In genomic region chr12:108959639-108960219, GRCm38 (mm10) we compare ENCODE assay signal across 10 mouse cellular contexts.
DNase-seq lines count a peak whose midpoint lies in the region; ATAC-seq and TF ChIP-seq lines count a peak whose summit lies in the region.
"Had no signal": no experiment of that assay in that cellular context is flagged by ENCODE, and none has a peak within 500 bp of the region (broad histone marks: within the 10 kb centered on the region; RNA-seq: fewer than 3 reads in every experiment).

No protein-coding gene starts in this region.

- no peak for TF ChIP-seq EP300 in liver, postnatal 0 days (IDR thresholded peaks at IDR 0.05; ENCODE audit: low read depth)

- no peak overlapping the region for H3K4me3 ChIP-seq in liver, embryonic 12.5 days
- no peak overlapping the region for H3K4me3 ChIP-seq in liver, postnatal 0 days (ENCODE audit: low read depth, low read length)
- peak overlapping the region; percentile 33 for H3K4me3 ChIP-seq in forebrain, embryonic 16.5 days (replicated peaks; ENCODE audit: low read length)
- H3K4me3 ChIP-seq in olfactory bulb, adult 2 months (ENCODE audit: insufficient read depth, low read depth, low read length): peak overlapping the region; percentile 24; the same call in 1 of the 2 replicates

- 51% methylated on average over 12 of the region's 12 CpGs for WGBS in liver, embryonic 12.5 days (ENCODE audit: insufficient replicate concordance)
- 62% methylated on average over 12 of the region's 12 CpGs for WGBS in liver, postnatal 0 days (ENCODE audit: insufficient replicate concordance)
- 7% methylated on average over 12 of the region's 12 CpGs for WGBS in forebrain, embryonic 16.5 days
- 42% methylated on average over 12 of the region's 12 CpGs for WGBS in olfactory bulb, adult 2 months

- no peaks in the 10 kb centered on the region for H3K36me3 ChIP-seq in liver, embryonic 12.5 days
- H3K36me3 ChIP-seq in liver, postnatal 0 days (replicated peaks; ENCODE audit: insufficient read depth, low read length): no peaks in the 10 kb centered on the region
- no peaks in the 10 kb centered on the region for H3K36me3 ChIP-seq in forebrain, embryonic 16.5 days (ENCODE audit: control insufficient read depth, insufficient read depth)

- TF ChIP-seq CTCF in liver, postnatal 0 days (IDR thresholded peaks at IDR 0.05; ENCODE audit: low read depth): no peak
- TF ChIP-seq CTCF in olfactory bulb, adult 2 months (IDR thresholded peaks at IDR 0.05; ENCODE audit: insufficient read depth, low read depth, low read length): no peak

- DNase-seq in liver, postnatal 0 days: no peak
- DNase-seq in kidney, postnatal 14 days: peak; percentile 27
- no peak for DNase-seq in right cerebral cortex, adult 18-20 months
- DNase-seq in right cerebral cortex, postnatal 14 days: no peak
- no peak for DNase-seq in right cerebral cortex, postnatal 36 days (ENCODE audit: low spot score in 2 of 2)
- DNase-seq: spleen, adult 18-20 months had no signal

- H3K9me3 ChIP-seq in liver, embryonic 12.5 days (replicated peaks): no peaks in the 10 kb centered on the region
- H3K9me3 ChIP-seq in liver, postnatal 0 days (ENCODE audit: low read length): no peaks in the 10 kb centered on the region
- no peaks in the 10 kb centered on the region for H3K9me3 ChIP-seq in forebrain, embryonic 16.5 days (ENCODE audit: control insufficient read depth, low read length)

- no peak overlapping the region for H3K27ac ChIP-seq in liver, embryonic 12.5 days
- no peak overlapping the region for H3K27ac ChIP-seq in liver, postnatal 0 days (ENCODE audit: low read depth)
- peak overlapping the region; percentile 41; the same call in 1 of the 2 replicates for H3K27ac ChIP-seq in forebrain, embryonic 16.5 days (ENCODE audit: low read length)
- H3K27ac ChIP-seq in olfactory bulb, adult 2 months (ENCODE audit: insufficient read depth, low read depth, low read length): no peak overlapping the region
- H3K27ac ChIP-seq: liver, embryonic 14.5 days had no signal

- no peak for ATAC-seq in liver, embryonic 12.5 days
- ATAC-seq in liver, postnatal 0 days: no peak
- peak; percentile 57 for ATAC-seq in forebrain, embryonic 16.5 days

- peaks cover 14% of the 10 kb centered on the region for H3K4me1 ChIP-seq in liver, embryonic 12.5 days
- H3K4me1 ChIP-seq in liver, postnatal 0 days (ENCODE audit: insufficient read depth): no peaks in the 10 kb centered on the region
- peaks cover 41% of the 10 kb centered on the region for H3K4me1 ChIP-seq in forebrain, embryonic 16.5 days (replicated peaks; ENCODE audit: control insufficient read depth, insufficient read depth, low read length)
- peaks cover 20% of the 10 kb centered on the region for H3K4me1 ChIP-seq in olfactory bulb, adult 2 months (ENCODE audit: control insufficient read depth, insufficient read depth, low read length)

- H3K4me2 ChIP-seq in liver, embryonic 12.5 days: peak overlapping the region; percentile 43
- H3K4me2 ChIP-seq in liver, postnatal 0 days (ENCODE audit: low read depth, low read length): no peak overlapping the region
- H3K4me2 ChIP-seq in forebrain, embryonic 16.5 days (ENCODE audit: low read length): peak overlapping the region; percentile 63

- H3K27me3 ChIP-seq in liver, embryonic 12.5 days (replicated peaks): peaks cover 13% of the 10 kb centered on the region; the same call in 1 of the 2 replicates
- H3K27me3 ChIP-seq in liver, postnatal 0 days (ENCODE audit: insufficient read depth, low read length): 0 out of 2 replicates have a peak, but pooled peaks cover 2% of the 10 kb centered on the region
- H3K27me3 ChIP-seq in forebrain, embryonic 16.5 days (replicated peaks; ENCODE audit: control insufficient read depth, insufficient read depth, low read length): peaks cover 12% of the 10 kb centered on the region

- H3K9ac ChIP-seq in liver, embryonic 12.5 days: no peak overlapping the region
- H3K9ac ChIP-seq in liver, postnatal 0 days (replicated peaks): no peak overlapping the region
- H3K9ac ChIP-seq in forebrain, embryonic 16.5 days (replicated peaks; ENCODE audit: low read depth, low read length): peak overlapping the region; percentile 10; the same call in 1 of the 2 replicates
- H3K9ac ChIP-seq: liver, embryonic 14.5 days had no signal

- no peak for TF ChIP-seq POLR2A in olfactory bulb, adult 2 months (IDR thresholded peaks at IDR 0.05; ENCODE audit: insufficient read depth, low read depth, low read length)

Comparison
In these comparisons a context has a peak if more than half of its experiments do, and no peak if none do; other contexts are left out.
1. H3K4me3 ChIP-seq: peak in forebrain, embryonic 16.5 days (single experiment) and olfactory bulb, adult 2 months (single experiment); none in liver, embryonic 12.5 days (single experiment) and liver, postnatal 0 days (single experiment).